Mouse (Mus musculus) heart, postnatal 14 days (tissue): ENCODE measurements at regions not wholly inside any gene's neighbourhood (a gene's known extent, or its start where the extent isn't known, plus 50 kb on each side); places are given as distances from the start of the nearest gene placed in this dataset.

ENCODE experiments used
- DNase-seq, 2 experiments: peaks; one replicate each; pipeline ENCODE4 v3.0.0; 2021 to 2022
- intact Hi-C: fragments of 180-260 bp; cut with DNase I; formaldehyde crosslinking; loops from one replicate; pipeline ENCODE4 v1.15.1; 2025

DNA sequence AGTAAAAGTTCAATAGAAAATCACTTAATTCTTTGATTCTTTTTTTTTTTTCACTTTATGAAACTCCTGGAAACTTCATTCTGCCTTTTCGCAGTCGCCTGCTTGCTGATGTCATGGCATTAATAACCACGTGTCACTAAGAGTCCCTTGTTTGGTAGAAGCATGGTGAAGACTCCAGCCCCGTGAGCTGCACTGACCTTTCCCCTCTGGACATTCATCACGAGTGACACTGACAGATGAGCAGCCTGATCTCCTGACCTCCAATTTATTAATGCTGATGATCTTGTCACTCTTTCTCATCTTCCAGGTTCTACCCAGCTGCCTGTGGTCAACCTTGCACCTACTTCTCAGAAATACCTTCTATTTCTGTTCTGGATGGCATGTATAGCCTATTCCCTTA lies 867.1 kb upstream of the Slit2 start:
- DNase-seq: no peak
- intact Hi-C loops: no loop called here

DNA sequence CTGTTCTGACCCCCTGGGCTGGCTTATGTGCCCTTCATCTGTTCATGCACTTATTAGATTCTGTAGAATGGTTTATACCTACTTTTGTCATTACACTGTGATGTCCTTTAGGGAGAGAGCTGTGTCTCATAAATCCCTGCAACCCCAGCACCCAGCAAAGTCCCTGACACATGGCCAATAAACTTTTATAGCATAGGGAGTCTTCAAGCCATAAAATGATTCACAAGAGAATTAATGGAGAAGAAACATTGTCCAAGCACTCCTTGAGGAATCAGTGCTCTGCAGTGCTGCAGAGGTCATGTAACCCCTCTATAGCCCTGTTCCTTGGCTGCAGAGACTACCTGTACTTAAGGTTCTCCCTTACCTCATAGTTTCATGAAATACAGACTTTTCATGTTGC lies 887.2 kb upstream of the Slit2 start:
- intact Hi-C loops: no loop called here
- DNase-seq: no peak

- intact Hi-C loops: no loop called here
- DNase-seq: peak; percentile 11 to 21
Measured at GRCm38 (mm10) chr5:47052942-47053341, 930.0 kb upstream of the Slit2 start.

- DNase-seq: no peak
- intact Hi-C loops: no loop called here
Measured at GRCm38 (mm10) chr5:47036752-47037151, 946.2 kb upstream of the Slit2 start.

- DNase-seq: no peak
Measured at GRCm38 (mm10) chr5:47034021-47034420, 948.9 kb upstream of the Slit2 start.

GRCm38 (mm10) chr5:47014351-47014750 lies 968.6 kb upstream of the Slit2 start:
- intact Hi-C loops: loop anchor here (10.0 kb wide), 2 partner anchors 970 to 1120 kb away; partner anchors contain the start of gene Slit2
- DNase-seq: peak; percentile 27 to 63

More at GRCm38 (mm10) chr5:47034021-47034420, 948.9 kb upstream of the Slit2 start:
- intact Hi-C loops: no loop called here

GRCm38 (mm10) chr5:46992557-46992956 lies 990.4 kb upstream of the Slit2 start:
- no peak for DNase-seq
- intact Hi-C loops: no loop called here

DNA sequence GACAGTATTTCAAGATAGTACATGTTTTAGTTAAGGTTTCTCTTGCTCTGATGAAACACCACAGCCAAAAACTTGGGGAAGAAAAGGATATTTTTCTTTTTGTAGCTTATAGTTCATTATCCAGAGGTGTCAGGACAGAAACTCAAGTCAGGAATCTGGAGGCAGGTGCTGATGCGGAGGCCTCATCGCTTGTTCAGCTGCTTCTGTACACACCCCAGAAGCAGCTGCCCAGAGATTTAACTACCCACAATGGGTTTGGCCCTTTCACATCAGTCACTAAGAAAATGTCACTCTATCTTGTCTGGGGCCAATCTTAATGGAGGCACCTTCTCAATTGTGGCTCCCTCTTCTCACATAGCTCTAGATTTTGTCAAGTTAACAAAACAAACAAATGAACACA lies 996.4 kb upstream of the Slit2 start:
- intact Hi-C loops: no loop called here
- DNase-seq: no peak

DNA sequence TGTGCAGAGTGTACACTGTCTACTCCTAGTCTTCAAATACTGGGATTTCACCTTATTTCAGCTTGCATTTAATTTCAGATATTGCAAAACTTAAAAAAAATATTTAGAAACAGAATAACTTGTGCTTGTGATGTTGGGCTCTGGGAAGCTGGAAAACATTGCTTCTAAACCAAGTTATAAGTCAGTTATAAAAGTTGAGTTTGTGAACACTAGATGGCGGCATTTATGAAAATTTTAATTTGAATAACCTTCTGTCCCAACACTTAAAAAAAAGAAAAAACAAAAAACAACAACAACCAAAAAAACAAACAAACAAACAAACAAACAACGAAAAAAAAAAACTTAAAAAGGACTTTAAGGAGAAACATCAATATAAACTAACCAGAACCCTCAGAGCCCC lies 1002.6 kb upstream of the Slit2 start:
- DNase-seq: no peak
- intact Hi-C loops: no loop called here

DNA sequence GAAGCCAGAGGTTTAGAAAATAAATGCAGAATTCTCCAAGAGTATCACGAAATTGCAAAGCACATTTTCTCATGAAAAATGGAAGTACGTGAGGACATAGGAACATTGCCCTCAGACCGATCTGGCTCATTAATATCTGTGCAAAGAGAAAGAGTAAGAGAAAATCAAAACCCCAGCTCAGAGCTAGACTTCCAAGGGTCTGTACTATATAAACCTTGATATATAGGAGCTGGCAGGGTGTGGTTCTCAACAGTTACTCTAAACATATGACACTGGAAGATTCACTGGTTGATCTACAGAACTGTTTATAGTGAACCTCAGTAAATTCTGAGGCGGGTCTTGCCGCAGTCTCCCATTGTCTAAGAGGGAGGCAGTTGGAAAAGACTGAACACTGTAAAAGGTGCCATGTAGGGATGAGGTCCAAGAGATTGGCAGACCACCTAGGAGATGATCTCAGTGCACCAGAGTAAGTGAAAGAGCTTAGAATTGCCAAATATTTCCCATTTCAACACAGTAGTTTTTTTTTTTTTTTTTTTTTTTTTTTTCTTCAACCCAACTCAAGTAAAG lies 1014.0 kb upstream of the Slit2 start:
- intact Hi-C loops: no loop called here
- no peak for DNase-seq

GRCm38 (mm10) chr5:46960749-46961148 lies 1022.2 kb upstream of the Slit2 start:
- no peak for DNase-seq
- intact Hi-C loops: no loop called here

GRCm38 (mm10) chr5:46926324-46926723 lies 1056.6 kb upstream of the Slit2 start:
- intact Hi-C loops: no loop called here
- DNase-seq: no peak

DNA sequence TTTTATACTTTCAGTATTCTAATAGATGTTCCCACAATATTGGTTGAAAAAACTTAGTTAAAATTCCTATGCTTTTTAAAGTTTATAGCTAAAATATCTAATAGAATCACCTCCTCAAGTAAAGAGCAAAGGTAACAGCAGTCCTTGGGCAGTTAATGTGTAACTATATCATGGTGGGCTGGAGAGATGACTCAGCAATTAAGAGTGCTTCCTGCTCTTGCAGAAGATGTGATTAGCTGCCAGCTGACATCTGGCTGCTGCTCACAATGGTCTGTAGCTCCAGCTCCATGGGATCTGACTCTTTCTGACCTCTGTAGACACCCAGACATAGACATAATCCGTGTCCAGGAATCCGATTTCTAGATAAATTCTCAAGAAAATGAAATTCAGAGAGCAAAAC lies 1044.5 kb upstream of the Lcorl start:
- no peak for DNase-seq
- intact Hi-C loops: no loop called here

- no peak for DNase-seq
- intact Hi-C loops: no loop called here
Measured at GRCm38 (mm10) chr5:46894037-46894436, 1036.6 kb upstream of the Lcorl start.

GRCm38 (mm10) chr5:46883956-46884355 lies 1026.5 kb upstream of the Lcorl start:
- DNase-seq: no peak
- intact Hi-C loops: no loop called here

DNA sequence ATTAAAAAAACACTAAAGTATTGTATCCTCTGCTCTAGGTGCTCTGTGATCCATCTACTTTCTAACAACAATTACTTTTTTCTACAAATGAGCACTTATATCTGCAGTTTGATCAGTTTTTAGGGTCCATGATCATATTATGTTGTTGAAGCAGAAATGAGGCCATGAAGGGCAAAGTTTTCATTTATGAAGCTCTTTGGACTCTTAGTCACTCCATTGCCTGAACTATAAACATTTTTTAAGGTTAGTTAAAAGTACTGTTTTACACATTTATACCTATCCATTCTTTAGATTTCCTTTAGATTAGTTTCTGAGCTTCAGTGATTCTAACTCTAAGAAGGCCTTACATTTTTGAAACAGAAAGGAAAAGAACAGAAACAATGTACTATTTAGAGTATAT lies 999.4 kb upstream of the Lcorl start:
- intact Hi-C loops: no loop called here
- no peak for DNase-seq

DNA sequence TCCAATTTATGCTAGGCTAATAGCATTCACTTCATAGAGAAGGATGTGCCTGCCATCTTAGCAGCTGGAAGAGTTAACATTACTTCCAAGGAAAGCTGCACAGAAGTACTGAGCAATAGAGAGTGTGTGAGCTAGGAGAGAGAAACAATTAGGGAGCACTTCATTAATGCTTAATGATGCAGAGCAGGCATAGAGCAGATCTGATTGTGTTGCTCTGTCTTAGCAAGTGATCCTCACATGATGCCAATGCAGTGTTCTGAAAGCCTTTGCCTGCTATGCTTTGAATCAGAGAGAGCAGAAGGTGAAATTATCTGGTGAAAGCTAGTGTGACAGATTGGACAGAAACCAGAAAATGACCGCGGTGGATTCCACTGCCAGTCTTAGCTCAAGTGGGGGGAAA lies 987.8 kb upstream of the Lcorl start:
- intact Hi-C loops: no loop called here
- DNase-seq: no peak

DNA sequence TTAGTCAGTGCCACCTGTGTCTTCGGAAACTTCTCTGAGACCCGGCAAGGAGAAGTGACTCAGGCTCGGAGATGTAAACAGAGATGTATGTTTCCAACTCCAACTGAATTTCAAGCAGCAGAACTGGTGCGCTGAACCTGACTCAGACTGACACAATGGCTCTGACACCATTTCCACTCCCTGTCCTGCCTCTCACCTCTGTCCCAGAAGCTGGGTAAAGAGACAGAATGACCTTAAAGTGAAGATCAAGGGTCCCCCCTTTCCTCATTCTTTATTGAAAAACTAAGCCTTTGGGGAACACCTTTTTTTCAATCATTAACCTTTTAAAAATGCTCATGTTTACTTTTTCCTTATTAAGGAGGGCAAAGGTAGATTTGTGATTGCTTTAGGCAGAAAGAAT lies 979.4 kb upstream of the Lcorl start:
- no peak for DNase-seq
- intact Hi-C loops: no loop called here

DNA sequence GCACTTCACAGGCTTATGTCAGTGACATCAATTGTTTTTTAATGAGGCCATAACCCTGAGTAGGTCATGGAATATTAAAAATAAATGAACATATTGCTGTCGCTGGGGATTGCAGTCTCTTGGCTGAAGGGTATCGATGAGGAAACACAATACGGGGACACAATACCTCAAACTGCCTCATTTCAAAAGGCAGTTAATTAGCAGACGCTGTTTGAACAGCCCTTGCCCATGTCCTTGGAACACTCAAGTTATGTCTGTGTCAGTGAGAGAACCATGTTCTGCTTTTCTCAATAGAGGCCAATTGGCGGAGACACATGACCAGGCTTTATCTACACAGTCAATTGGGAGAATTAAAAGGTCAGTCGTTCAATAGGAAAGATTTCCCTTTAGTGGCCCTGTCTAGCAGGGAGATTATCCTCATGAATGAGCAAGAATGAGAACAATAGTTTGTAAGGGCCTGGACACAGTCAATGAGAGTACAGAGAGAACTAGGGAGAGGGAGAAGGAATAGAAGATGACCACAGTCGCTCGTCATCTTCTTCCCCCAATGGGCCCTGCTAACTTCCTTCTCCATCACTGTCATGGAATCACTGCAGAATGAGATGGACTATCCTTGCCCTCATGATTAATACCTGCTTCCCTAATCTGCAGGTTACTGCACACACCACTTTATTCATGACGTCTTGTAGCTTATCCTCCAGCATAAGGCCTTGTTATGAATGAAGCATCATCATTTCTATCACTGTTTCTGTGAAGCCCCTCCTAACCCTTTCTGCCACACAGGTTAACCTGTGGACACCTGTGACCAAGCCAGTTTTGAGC lies 973.6 kb upstream of the Lcorl start:
- no peak for DNase-seq
- intact Hi-C loops: no loop called here

- intact Hi-C loops: no loop called here
- DNase-seq: no peak
Measured at GRCm38 (mm10) chr5:46830114-46830513, 972.7 kb upstream of the Lcorl start.

DNA sequence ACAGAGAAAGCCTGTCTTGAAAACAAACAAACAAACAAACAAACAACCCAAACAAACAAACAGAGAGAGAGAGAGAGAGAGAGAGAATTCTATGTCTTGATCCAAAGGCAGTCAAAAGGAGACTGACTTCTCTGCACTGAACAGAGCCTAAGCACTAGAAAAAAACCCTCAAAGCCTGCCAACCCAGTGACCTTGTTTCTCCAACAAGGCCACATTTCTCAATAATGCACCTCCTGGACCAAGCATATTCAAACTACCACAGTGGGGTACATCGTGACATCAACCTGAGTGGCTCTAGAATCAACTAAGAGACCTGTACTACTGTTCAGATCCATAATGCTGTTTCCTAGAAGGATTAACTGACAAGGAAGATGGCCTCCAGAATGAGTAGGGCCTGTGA lies 969.0 kb upstream of the Lcorl start:
- no peak for DNase-seq
- intact Hi-C loops: no loop called here

DNA sequence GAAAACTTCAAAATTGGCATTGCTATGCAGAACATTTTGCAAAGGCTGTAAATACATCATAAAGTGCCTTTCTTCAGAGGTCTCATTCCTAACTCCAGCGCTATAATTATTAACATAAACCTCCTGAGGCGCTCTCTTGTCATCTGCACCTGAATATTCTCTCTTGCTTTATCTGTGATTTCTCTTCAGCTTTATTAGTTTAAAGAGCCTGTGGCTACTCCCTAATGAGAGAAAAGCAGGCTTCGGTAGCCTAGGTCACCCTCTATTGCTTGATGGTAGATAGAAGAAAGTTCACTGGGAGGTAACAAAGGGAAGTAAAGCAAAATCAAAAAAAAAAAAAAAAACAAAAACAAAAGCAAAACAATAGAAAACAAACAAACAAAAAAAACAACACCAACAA lies 967.5 kb upstream of the Lcorl start:
- no peak for DNase-seq
- intact Hi-C loops: no loop called here
